Mouse (Mus musculus) lung, postnatal 0 days (tissue): ENCODE data around the gene Znrf4. TPM values are rescaled to one million over a fixed set of nuclear protein-coding genes. Genes with fewer than 3 reads are reported as not detected.

ENCODE experiments used
- ATAC-seq: fragments of 200-750 bp; cut with Nextera tagmentation; 2 replicates; pipeline ENCODE4 v1.8.0; 2017; ENCODE audit warnings: moderate library complexity
- DNase-seq: peaks from one replicate; pipeline ENCODE4 v3.0.0-alpha.2; 2016; ENCODE audit warnings: low spot score
- H3K27ac ChIP-seq: fragments of 300-500 bp; sonication (generic); 2 replicates; pipeline ENCODE4 v1.5.1; 2014; ENCODE audit warnings: antibody characterized with exemption, mild to moderate bottlenecking, low read length, mixed read lengths
- H3K27me3 ChIP-seq: fragments of 300-500 bp; sonication (generic); replicated peaks from 2 replicates; pipeline ENCODE4 v1.6.1; 2014; ENCODE audit warnings: low read length, mixed read lengths; ENCODE audit not compliant: insufficient read depth
- H3K36me3 ChIP-seq: fragments of 300-500 bp; sonication (generic); 2 replicates; pipeline ENCODE4 v1.6.1; 2014; ENCODE audit warnings: low read length, mixed read lengths; ENCODE audit not compliant: insufficient read depth
- H3K4me1 ChIP-seq: fragments of 300-500 bp; sonication (generic); 2 replicates; pipeline ENCODE4 v1.6.1; 2014; ENCODE audit warnings: antibody characterized with exemption, low read depth, low read length, mixed read lengths; ENCODE audit not compliant: insufficient read depth
- H3K4me2 ChIP-seq: fragments of 300-500 bp; sonication (generic); replicated peaks from 2 replicates; pipeline ENCODE4 v1.6.1; 2014; ENCODE audit warnings: low read depth, mild to moderate bottlenecking, low read length, moderate library complexity, mixed read lengths
- H3K4me3 ChIP-seq: fragments of 300-500 bp; sonication (generic); 2 replicates; pipeline ENCODE4 v1.5.1; 2014; ENCODE audit warnings: low read depth, low read length
- H3K9ac ChIP-seq: fragments of 300-500 bp; sonication (generic); replicated peaks from 2 replicates; pipeline ENCODE4 v1.6.1; 2014; ENCODE audit warnings: low read depth, mild to moderate bottlenecking
- H3K9me3 ChIP-seq: fragments of 300-500 bp; sonication (generic); 2 replicates; pipeline ENCODE4 v1.6.1; 2016; ENCODE audit warnings: low read length, mixed read lengths
- CTCF ChIP-seq: IDR thresholded peaks from 2 replicates; pipeline ENCODE4 v1.5.1; 2016; ENCODE audit warnings: antibody characterized with exemption, mild to moderate bottlenecking
- EP300 ChIP-seq: IDR thresholded peaks from 2 replicates; pipeline ENCODE4 v1.6.1; 2016; ENCODE audit warnings: antibody characterized with exemption, mild to moderate bottlenecking, control low read depth
- WGBS: fragments of 180-500 bp; shearing (Covaris S2); extraction: QIAGEN DNeasy Blood & Tissue Kit; methylation state at CpG from one replicate; pipeline ENCODE4 v1.1.7; 2014; 5-methylcytosine and 5-hydroxymethylcytosine counted together
- polyA plus RNA-seq: library from polyadenylated mRNA; unstranded; fragments of >200 nt; fragmentation: Nextera tagmentation; extraction: Ambion mirVana; gene quantifications from 2 replicates; pipeline ENCODE4 v1.2.1, GENCODE M21; 2015

The Znrf4 gene
- polyA plus RNA-seq, 1 experiment from 2014 or later = not detected

GRCm38 (mm10) chr17:56477191-56477818 is 34.9 kb downstream of the Znrf4 start:
- no peak overlapping the region for H3K4me2 ChIP-seq
- DNase-seq (no peak), ATAC-seq (no peak)
- peaks cover 14% of the 10 kb centered on the region for H3K4me1 ChIP-seq
- WGBS = 88% methylated on average over 19 of the region's 19 CpGs
- H3K9me3 ChIP-seq = no peaks in the 10 kb centered on the region
- peaks cover 19% of the 10 kb centered on the region; the same call in 1 of the 2 replicates for H3K27me3 ChIP-seq
- H3K9ac ChIP-seq = no peak overlapping the region
- no peak for TF ChIP-seq CTCF
- no peaks in the 10 kb centered on the region for H3K36me3 ChIP-seq
- H3K27ac ChIP-seq = no peak overlapping the region
- no peak overlapping the region for H3K4me3 ChIP-seq

DNA sequence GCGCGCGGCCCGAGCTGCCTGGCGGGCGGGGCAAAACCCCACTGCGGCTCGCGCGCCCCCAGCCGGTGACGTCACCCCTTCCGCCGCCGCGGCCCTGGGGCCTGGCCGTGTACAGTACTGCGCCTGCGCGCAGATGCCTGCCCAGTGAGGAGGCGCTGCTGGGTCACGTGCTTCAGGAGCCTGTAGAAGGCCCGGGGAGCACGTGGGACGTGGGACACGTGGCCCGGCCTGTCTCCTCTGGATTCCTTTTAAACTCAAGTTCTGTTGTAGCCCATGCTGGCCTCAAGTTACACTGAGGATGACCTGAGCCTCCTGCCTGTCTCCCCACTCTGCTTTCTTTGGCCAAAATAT is 35.9 kb downstream of the Znrf4 start, which contains the start of gene Ptprs:
Gene Ptprs (minus strand): TSS at position 82 of the 351 bp plus-strand sequence.
- ATAC-seq = peak; percentile 81
- H3K4me1 ChIP-seq = peaks cover 14% of the 10 kb centered on the region

DNA sequence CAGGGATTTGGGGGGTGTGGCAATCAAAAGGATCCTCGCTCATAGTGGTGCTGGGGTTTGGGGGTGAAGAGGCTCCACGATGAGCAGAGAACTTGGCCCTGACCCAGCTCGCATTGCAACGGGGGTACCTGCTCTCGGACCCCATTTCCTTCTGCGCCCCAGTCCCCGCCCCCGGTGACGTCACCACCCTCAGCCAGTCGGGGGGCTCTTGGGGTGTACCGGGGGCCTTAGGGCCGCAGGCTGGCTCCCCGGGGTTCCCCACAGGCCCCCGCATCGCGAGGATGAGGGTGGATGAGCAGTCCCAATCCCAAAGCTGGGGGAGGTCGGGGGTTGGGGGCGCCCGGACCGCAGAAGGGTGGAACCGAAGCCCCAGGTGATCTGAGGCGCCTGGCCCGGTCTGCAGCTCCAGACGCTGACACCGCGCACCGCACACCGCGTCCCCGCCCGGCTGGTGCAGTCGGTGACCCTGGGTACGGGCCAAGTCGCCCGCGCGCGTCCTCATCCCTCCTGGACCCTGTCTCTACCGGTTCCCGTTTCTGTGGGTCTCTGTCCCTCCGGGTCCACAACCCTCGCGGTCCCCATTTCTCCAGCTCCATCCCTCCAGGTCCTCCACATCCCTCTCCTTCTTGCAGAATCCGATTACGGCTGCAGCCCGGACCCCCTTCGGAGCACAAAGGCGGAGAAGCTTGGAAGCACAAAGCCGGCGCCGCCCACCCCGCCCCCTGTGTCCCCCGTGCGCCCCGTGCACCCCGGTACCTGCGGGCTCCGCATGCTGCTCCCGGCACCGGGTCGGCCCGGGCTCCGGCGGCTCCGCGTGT is 36.4 kb downstream of the Znrf4 start:
- DNase-seq (peak; percentile 37), ATAC-seq (peak; percentile 4)
- Histone ChIP-seq H3K4me1 (peaks cover 17% of the 10 kb centered on the region), H3K27me3 (peaks cover 27% of the 10 kb centered on the region; the same call in 1 of the 2 replicates), H3K27ac (peak overlapping the region; percentile 38; the same call in 1 of the 2 replicates), H3K9me3 (no peaks in the 10 kb centered on the region), H3K4me3 (peak overlapping the region; percentile 55), H3K9ac (peak overlapping the region; percentile 44), H3K36me3 (no peaks in the 10 kb centered on the region), H3K4me2 (peak overlapping the region; percentile 89)
- no peak for TF ChIP-seq CTCF
- TF ChIP-seq EP300 = no peak
- under 1% methylated on average over 54 of the region's 66 CpGs for WGBS

More for the DNA sequence above, 35.9 kb downstream of the Znrf4 start, which contains the start of gene Ptprs:
- peak; percentile 97 for DNase-seq
- Histone ChIP-seq H3K27ac (peak within 1 kb of the TSS; percentile 38; the same call in 1 of the 2 replicates), H3K27me3 (peaks cover 24% of the 10 kb centered on the region; the same call in 1 of the 2 replicates), H3K9ac (peak within 1 kb of the TSS; percentile 44), H3K4me3 (peak within 1 kb of the TSS; percentile 55), H3K4me2 (peak within 1 kb of the TSS; percentile 89), H3K9me3 (no peaks in the 10 kb centered on the region), H3K36me3 (no peaks in the 10 kb centered on the region)
- WGBS = 0% methylated on average over 27 of the region's 27 CpGs
- TF ChIP-seq CTCF (no peak; the same call in 1 of the 2 replicates), EP300 (no peak)

GRCm38 (mm10) chr17:56474831-56475581 is 37.2 kb downstream of the Znrf4 start:
- DNase-seq (peak; percentile 84), ATAC-seq (peak; percentile 16; the same call in 1 of the 2 replicates)
- Histone ChIP-seq H3K4me3 (peak overlapping the region; percentile 55), H3K27me3 (peaks cover 27% of the 10 kb centered on the region; the same call in 1 of the 2 replicates), H3K4me2 (peak overlapping the region; percentile 89), H3K36me3 (no peaks in the 10 kb centered on the region), H3K27ac (0 out of 2 replicates have a peak overlapping the region, but pooled peaks have one; percentile 54), H3K4me1 (peaks cover 18% of the 10 kb centered on the region), H3K9me3 (no peaks in the 10 kb centered on the region), H3K9ac (0 out of 2 replicates have a peak overlapping the region, but pooled peaks have one; percentile 16)
- 1% methylated on average over 23 of the region's 24 CpGs for WGBS
- TF ChIP-seq EP300 = no peak
- TF ChIP-seq CTCF = no peak

DNA sequence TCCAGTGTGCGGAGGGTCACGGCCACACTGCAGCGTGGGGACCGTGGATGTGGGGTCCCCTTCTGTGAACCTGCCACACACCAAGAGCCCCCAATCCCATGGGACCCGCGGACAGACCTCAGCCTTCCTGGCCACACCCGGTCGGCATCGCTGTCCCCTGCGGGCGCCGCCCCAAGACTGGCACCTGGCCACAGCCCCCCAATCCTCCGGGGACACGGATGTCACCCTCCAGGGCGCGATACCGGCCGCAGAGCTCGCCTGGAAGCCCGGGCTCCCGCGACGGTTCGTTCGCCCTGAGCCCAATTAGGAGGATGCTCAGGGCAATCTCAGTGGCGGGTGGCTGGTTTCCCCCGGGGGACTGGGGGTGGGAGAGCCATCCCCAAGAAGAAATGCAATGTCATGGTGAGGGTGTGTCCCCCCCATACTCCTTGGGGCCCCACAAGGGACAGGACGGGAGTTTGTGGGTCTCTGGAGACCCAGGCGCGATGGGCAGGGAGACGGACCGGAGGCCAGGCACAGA is 37.9 kb downstream of the Znrf4 start:
- peaks cover 20% of the 10 kb centered on the region for H3K4me1 ChIP-seq

More for the DNA sequence above, 37.9 kb downstream of the Znrf4 start:
- TF ChIP-seq EP300 (no peak), CTCF (no peak)
- Histone ChIP-seq H3K27me3 (peaks cover 27% of the 10 kb centered on the region; the same call in 1 of the 2 replicates), H3K9me3 (no peaks in the 10 kb centered on the region), H3K4me3 (peak overlapping the region; percentile 55), H3K36me3 (no peaks in the 10 kb centered on the region), H3K4me2 (peak overlapping the region; percentile 89), H3K27ac (peak overlapping the region; percentile 54; the same call in 1 of the 2 replicates), H3K9ac (0 out of 2 replicates have a peak overlapping the region, but pooled peaks have one; percentile 16)
- DNase-seq (no peak), ATAC-seq (no peak)
- 3% methylated on average over 27 of the region's 32 CpGs for WGBS
